ENCODE assay signal across 12 mouse cellular contexts in the genomic region with DNA sequence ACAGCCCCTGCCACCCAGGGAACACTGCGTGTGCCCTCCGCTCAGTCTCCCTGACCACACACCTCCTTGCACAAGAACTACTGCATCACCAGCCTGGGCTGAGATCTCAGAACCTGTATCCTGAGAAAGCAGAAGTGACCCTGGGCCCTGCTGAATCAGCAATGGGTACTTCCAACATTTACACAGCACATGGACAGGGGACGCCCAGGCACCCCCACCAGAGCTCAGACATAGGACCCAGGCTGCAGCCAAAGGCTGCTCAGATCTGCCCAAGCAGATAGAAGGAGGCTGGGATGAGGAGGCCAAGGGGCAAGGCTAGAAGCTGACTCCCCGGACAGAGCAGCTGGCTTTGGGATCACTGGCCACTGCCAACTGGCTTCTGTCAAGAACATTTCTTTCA. TPM values are rescaled to one million over a fixed set of nuclear protein-coding genes. Genes with fewer than 3 reads are reported as not detected.
A peak's percentile ranks its signal among the peaks of the same experiment; 100 is the strongest.
DNase-seq lines count a peak whose midpoint lies in the region; ATAC-seq and TF ChIP-seq lines count a peak whose summit lies in the region.
"Had no signal": no experiment of that assay in that cellular context is flagged by ENCODE, and none has a peak within 500 bp of the region (broad histone marks: within the 10 kb centered on the region; RNA-seq: fewer than 3 reads in every experiment).

No protein-coding gene starts in this region.

- no peak for TF ChIP-seq CTCF in heart, adult 2 months (IDR thresholded peaks at IDR 0.05)
- TF ChIP-seq CTCF in liver, postnatal 0 days (IDR thresholded peaks at IDR 0.05; ENCODE audit: low read depth), result no peak

- ATAC-seq in liver, postnatal 0 days, result peak; percentile 70
- ATAC-seq in erythroblast, adult 5-6 weeks (replicated peaks; ENCODE audit: low FRiP score, poor library complexity, severe bottlenecking), result 0 out of 2 replicates have a peak, but pooled peaks have one; percentile 38
- no peak for ATAC-seq in neural tube, embryonic 15.5 days (ENCODE audit: low FRiP score)
- ATAC-seq: forebrain, embryonic 16.5 days had no signal

- H3K27me3 ChIP-seq in heart, adult 2 months (ENCODE audit: control insufficient read depth, insufficient read depth, low read length), result no peaks in the 10 kb centered on the region
- peaks cover 74% of the 10 kb centered on the region for H3K27me3 ChIP-seq in heart, embryonic 10.5 days (ENCODE audit: insufficient read depth, poor library complexity, severe bottlenecking)
- no peaks in the 10 kb centered on the region for H3K27me3 ChIP-seq in liver, postnatal 0 days (ENCODE audit: insufficient read depth, low read length)
- H3K27me3 ChIP-seq in neural tube, embryonic 15.5 days (replicated peaks), result peaks cover 2% of the 10 kb centered on the region

- no peaks in the 10 kb centered on the region for H3K36me3 ChIP-seq in heart, adult 2 months (ENCODE audit: control insufficient read depth, insufficient read depth, low read length)
- no peaks in the 10 kb centered on the region for H3K36me3 ChIP-seq in heart, embryonic 10.5 days
- no peaks in the 10 kb centered on the region for H3K36me3 ChIP-seq in liver, postnatal 0 days (replicated peaks; ENCODE audit: insufficient read depth, low read length)
- H3K36me3 ChIP-seq in neural tube, embryonic 15.5 days, result no peaks in the 10 kb centered on the region
- H3K36me3 ChIP-seq: embryonic facial prominence, embryonic 13.5 days had no signal

- H3K9ac ChIP-seq in heart, adult 2 months (ENCODE audit: low read depth, low read length), result no peak overlapping the region
- H3K9ac ChIP-seq in liver, postnatal 0 days (replicated peaks), result no peak overlapping the region
- H3K9ac ChIP-seq in neural tube, embryonic 15.5 days (replicated peaks), result no peak overlapping the region
- H3K9ac ChIP-seq: embryonic facial prominence, embryonic 13.5 days had no signal

- H3K79me2 ChIP-seq in heart, adult 2 months (replicated peaks; ENCODE audit: control insufficient read depth, insufficient read depth, low read length), result no peaks in the 10 kb centered on the region

- WGBS in heart, adult 2 months, result 72% methylated on average over 4 of the region's 4 CpGs
- WGBS in heart, embryonic 10.5 days, result 87% methylated on average over 4 of the region's 4 CpGs
- WGBS in liver, postnatal 0 days (ENCODE audit: insufficient replicate concordance), result 56% methylated on average over 4 of the region's 4 CpGs
- WGBS in neural tube, embryonic 15.5 days, result 90% methylated on average over 4 of the region's 4 CpGs

- intact Hi-C loops in heart, adult 2 months (cut with DNase I), result no loop called here

- no peak for TF ChIP-seq EP300 in heart, adult 2 months (IDR thresholded peaks at IDR 0.05; ENCODE audit: insufficient read depth, low read depth, low read length)
- TF ChIP-seq EP300 in liver, postnatal 0 days (IDR thresholded peaks at IDR 0.05; ENCODE audit: low read depth), result no peak

- TF ChIP-seq POLR2A in heart, adult 2 months (IDR thresholded peaks at IDR 0.05; ENCODE audit: insufficient read depth, low read depth, low read length), result no peak

- peaks cover 7% of the 10 kb centered on the region for H3K4me1 ChIP-seq in heart, adult 2 months (ENCODE audit: control insufficient read depth, insufficient read depth, low read length)
- peaks cover 39% of the 10 kb centered on the region for H3K4me1 ChIP-seq in heart, embryonic 10.5 days
- no peaks in the 10 kb centered on the region for H3K4me1 ChIP-seq in liver, postnatal 0 days (ENCODE audit: insufficient read depth)
- H3K4me1 ChIP-seq in neural tube, embryonic 15.5 days, result peaks cover 11% of the 10 kb centered on the region

- H3K4me2 ChIP-seq in liver, postnatal 0 days (ENCODE audit: low read depth, low read length), result no peak overlapping the region
- no peak overlapping the region for H3K4me2 ChIP-seq in neural tube, embryonic 15.5 days
- H3K4me2 ChIP-seq: embryonic facial prominence, embryonic 13.5 days had no signal

- no peaks in the 10 kb centered on the region for H3K9me3 ChIP-seq in heart, embryonic 10.5 days
- no peaks in the 10 kb centered on the region for H3K9me3 ChIP-seq in liver, postnatal 0 days (ENCODE audit: low read length)
- no peaks in the 10 kb centered on the region for H3K9me3 ChIP-seq in neural tube, embryonic 15.5 days (replicated peaks)
- H3K9me3 ChIP-seq: embryonic facial prominence, embryonic 13.5 days had no signal

- DNase-seq in heart, adult 2 months, result peak; percentile 65 to 70
- DNase-seq in heart, embryonic 10.5 days (ENCODE audit: low spot score), result no peak
- DNase-seq in liver, postnatal 0 days, result peak; percentile 47
- no peak for DNase-seq in liver
- DNase-seq in monocyte, adult 2 months (ENCODE audit: low read depth in 1 of 2, low spot score in 2 of 2), result peak; percentile 84 to 86
- no peak for DNase-seq in kidney, postnatal 36 days
- DNase-seq: kidney, postnatal 10 days had no signal

- no peak overlapping the region; the same call in 1 of the 2 replicates for H3K27ac ChIP-seq in heart, adult 2 months
- no peak overlapping the region for H3K27ac ChIP-seq in heart, embryonic 10.5 days
- H3K27ac ChIP-seq in liver, postnatal 0 days (ENCODE audit: low read depth), result peak overlapping the region; percentile 34; the same call in 1 of the 2 replicates
- no peak overlapping the region for H3K27ac ChIP-seq in neural tube, embryonic 15.5 days (replicated peaks)
- H3K27ac ChIP-seq: embryonic facial prominence, embryonic 13.5 days had no signal

- no peak overlapping the region for H3K4me3 ChIP-seq in heart, adult 2 months
- H3K4me3 ChIP-seq in heart, embryonic 10.5 days, result no peak overlapping the region
- no peak overlapping the region for H3K4me3 ChIP-seq in liver, postnatal 0 days (ENCODE audit: low read depth, low read length)
- H3K4me3 ChIP-seq in neural tube, embryonic 15.5 days (replicated peaks), result no peak overlapping the region
- H3K4me3 ChIP-seq: embryonic facial prominence, embryonic 13.5 days had no signal

RNA-seq across cellular contexts. Expression of gene Cmklr1, which starts 5.7 kb away (rescaled TPM):
- 10 to 100 TPM; 22.0 to 28.5 TPM for total RNA-seq in heart, adult 2 months (2021)
- 42.0 and 43.6 TPM in 2 replicates for polyA plus RNA-seq in heart, adult 2 months (2012; rRNA removed)
- polyA plus RNA-seq in heart, embryonic 10.5 days (2016; fragmentation: Nextera tagmentation; extraction: Ambion mirVana), result 1.3 and 3.3 TPM in 2 replicates
- polyA plus RNA-seq in liver, postnatal 0 days (2015; fragmentation: Nextera tagmentation; extraction: Ambion mirVana), result 3.3 and 3.5 TPM in 2 replicates
- 1.5 TPM in 2 replicates for total RNA-seq in erythroblast, adult 5-6 weeks (2015; ENCODE audit: low replicate concordance)
- 0.51 and 0.70 TPM in 2 replicates for total RNA-seq in erythroblast, adult 5-6 weeks (2017; ENCODE audit: low replicate concordance)
- 2.9 and 3.2 TPM in 2 replicates for polyA plus RNA-seq in neural tube, embryonic 15.5 days (2015; fragmentation: Nextera tagmentation; extraction: Ambion mirVana)
- total RNA-seq: CH12.LX had no signal

Comparison
In these comparisons a context has a peak if more than half of its experiments do, and no peak if none do; other contexts are left out.
1. DNase-seq: peak in heart, adult 2 months (2 of 2), liver, postnatal 0 days (single experiment) and monocyte, adult 2 months (2 of 2); none in heart, embryonic 10.5 days (single experiment), liver (single experiment) and kidney, postnatal 36 days (0 of 2).